Mouse (Mus musculus) gastrocnemius, adult 18-20 months (tissue): ENCODE data around the gene Desi2. TPM values are rescaled to one million over a fixed set of nuclear protein-coding genes. Genes with fewer than 3 reads are reported as not detected.
"Not testable (repeated sequence)": the region's sequence is repeated elsewhere in the genome, so short reads cannot be mapped to it uniquely, and the experiment has no call there.

ENCODE experiments used
- DNase-seq: peaks from one replicate; pipeline ENCODE4 v3.0.0; 2021; ENCODE audit warnings: low spot score
- long read RNA-seq, 2 experiments: library from polyadenylated mRNA; stranded (forward); transcript quantifications; one replicate each; pipeline ENCODE4 v2.0.0; 2021
- total RNA-seq, 2 experiments: library from RNA; stranded (reverse); gene quantifications; 2 replicates each; pipeline ENCODE4 v1.2.3; 2021

Gene Desi2
- total RNA-seq, result 10 to 100 TPM; 33.8 to 36.0 TPM
- long read RNA-seq, experiment 1, full-length matches to known transcripts, result 93 of 117 reads
- long read RNA-seq, experiment 1, partial matches to known transcripts, result 11 of 117 reads
- long read RNA-seq, experiment 1, other reads (novel, unspliced or antisense), result 13 of 117 reads
- long read RNA-seq, experiment 2, full-length matches to known transcripts, result 65 of 86 reads
- long read RNA-seq, experiment 2, partial matches to known transcripts, result 2 of 86 reads
- long read RNA-seq, experiment 2, other reads (novel, unspliced or antisense), result 19 of 86 reads

DNA sequence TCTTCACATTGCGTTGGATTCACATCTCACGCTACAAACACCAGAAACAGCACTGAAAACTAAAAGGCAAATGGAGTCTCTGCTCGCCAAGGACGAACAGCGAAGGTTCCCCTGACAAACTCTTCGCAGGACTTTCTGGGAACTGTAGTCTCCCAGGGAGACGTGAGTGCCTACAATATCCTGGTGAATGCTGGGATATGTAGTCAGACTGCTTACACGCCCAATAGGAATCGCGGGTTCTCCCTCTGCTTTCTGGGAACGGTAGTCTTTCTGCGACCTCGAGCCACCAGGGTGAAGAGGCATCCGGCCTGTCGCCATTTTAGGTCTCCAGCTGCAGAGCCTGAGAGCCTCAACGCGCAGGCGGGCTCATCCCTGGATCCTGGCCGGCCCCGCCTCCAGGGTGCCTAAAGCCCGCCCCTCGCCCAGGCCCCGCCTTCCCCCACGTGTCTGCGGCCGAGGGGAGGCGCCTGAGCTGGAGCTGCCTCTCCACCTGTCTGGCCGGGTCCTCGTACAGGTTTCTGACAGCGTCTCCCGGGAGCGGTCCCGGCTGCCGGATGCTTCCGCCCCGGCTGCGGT, at the start of gene Desi2:
Gene Desi2 (plus strand): TSS at position 202 of the 576 bp plus-strand sequence.
- peak; percentile 97 for DNase-seq

DNA sequence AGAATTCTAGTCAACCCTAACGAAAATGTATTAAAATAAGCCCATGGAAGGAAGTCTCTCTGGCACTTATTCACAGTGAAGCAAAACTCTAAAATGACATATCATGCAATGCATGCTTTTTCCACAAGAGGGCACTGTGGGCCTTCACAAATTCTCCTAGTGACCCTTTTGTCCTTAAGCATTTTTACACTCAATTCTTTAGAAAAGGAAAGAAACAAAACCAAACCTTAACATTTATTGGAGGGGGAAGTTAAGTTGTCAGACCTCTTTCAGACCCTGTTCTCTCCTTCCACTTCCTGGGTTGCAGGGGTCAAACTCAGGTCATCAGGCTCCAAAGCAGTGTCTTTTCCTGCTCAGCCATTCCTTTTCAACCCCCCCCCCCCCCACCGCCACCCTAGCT, 40.7 kb upstream of the Desi2 start:
- DNase-seq, result peak; percentile 36

DNA sequence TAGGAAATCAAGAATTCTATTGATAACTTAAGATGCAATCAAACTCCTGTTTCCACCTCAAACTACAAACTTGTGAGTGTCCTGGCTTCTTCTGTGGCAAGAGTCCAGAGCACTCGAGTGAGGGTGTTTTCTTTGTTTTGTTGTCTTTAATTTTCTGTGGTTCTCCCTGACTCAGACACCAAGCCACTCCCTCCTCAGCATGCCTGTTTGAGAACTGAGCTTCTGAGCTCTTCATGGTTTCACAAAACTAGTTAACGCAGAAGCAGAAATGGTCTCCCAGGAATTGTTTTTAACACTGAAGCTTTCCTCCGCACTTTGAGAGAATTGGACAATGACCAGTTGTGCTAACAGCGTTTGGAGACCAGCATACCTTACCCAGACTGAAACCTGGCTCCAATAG, 40.3 kb upstream of the Desi2 start:
- DNase-seq, result not testable (repeated sequence)

- no peak for DNase-seq
These were observed 5.0 kb upstream of the Desi2 start for GRCm38 (mm10) chr1:178182251-178182650.

GRCm38 (mm10) chr1:178185591-178185990, 1.6 kb upstream of the Desi2 start:
- no peak for DNase-seq

DNA sequence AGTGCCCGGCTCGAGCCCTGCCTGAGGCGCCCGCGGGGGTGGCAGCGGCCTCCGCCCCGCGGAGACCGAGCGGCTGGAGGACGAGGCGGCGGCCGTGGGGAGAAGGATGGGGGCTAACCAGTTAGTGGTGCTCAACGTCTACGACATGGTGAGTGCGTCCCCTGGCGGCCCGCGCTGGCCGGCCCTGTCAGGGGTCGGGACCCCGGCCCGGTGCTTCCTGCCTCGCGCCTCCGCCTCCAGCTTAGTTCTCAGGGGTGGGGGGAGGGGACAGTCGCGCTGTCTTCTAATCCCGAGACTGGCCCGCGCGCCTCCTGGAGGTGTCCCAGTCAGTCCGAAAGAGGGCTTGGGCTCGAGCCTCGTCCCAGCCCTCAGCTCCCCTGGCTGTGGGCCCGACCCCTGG, 593 bp downstream of the Desi2 start:
- DNase-seq, result not testable (repeated sequence)

DNA sequence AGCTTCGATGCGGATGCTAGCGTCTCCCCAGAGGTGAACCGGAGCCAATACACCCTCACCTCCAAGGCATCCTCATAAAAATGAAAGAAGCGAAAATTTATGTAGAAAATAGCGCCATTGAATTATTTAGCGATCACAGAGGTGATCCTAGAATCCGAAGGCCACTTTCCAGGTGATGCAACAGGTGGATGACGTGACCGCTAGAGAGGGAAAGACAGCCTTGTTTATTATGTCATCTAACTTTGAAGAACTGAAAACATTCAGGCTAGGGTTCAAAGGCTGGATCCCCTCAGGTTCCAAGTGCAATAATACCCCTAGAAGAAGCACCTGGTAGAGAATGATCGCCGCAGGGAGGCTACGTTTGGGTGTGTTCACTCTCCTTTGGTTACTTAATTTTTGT, 1.2 kb downstream of the Desi2 start:
- no peak for DNase-seq

GRCm38 (mm10) chr1:178205701-178206325, 18.6 kb downstream of the Desi2 start:
- peak; percentile 20 for DNase-seq

- DNase-seq, result not testable (repeated sequence)
These were observed 20.6 kb downstream of the Desi2 start for GRCm38 (mm10) chr1:178207856-178208255.

DNA sequence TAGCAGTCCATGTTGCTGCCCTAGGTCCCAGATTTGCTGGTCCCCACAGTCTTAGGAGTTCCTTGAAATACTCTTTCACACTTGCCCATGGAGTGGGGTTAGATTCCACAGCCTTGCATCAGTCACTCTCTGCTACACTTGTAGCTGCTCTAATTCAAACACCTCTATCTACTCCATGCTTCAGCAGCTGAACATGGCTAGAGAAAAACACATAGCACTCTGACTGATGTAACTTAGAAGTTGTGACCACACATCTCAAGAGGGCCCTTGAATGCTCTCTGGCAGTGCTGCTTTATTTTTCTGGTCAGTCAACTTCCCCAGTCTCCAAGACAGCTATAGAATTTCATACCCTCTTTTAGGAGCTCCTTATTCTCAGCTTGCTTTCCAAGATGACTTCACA, 22.7 kb downstream of the Desi2 start:
- peak; percentile 22 for DNase-seq

- DNase-seq, result no peak
These were observed 29.9 kb downstream of the Desi2 start for GRCm38 (mm10) chr1:178217157-178217556.

GRCm38 (mm10) chr1:178218305-178218704, 31.1 kb downstream of the Desi2 start:
- DNase-seq, result no peak

DNA sequence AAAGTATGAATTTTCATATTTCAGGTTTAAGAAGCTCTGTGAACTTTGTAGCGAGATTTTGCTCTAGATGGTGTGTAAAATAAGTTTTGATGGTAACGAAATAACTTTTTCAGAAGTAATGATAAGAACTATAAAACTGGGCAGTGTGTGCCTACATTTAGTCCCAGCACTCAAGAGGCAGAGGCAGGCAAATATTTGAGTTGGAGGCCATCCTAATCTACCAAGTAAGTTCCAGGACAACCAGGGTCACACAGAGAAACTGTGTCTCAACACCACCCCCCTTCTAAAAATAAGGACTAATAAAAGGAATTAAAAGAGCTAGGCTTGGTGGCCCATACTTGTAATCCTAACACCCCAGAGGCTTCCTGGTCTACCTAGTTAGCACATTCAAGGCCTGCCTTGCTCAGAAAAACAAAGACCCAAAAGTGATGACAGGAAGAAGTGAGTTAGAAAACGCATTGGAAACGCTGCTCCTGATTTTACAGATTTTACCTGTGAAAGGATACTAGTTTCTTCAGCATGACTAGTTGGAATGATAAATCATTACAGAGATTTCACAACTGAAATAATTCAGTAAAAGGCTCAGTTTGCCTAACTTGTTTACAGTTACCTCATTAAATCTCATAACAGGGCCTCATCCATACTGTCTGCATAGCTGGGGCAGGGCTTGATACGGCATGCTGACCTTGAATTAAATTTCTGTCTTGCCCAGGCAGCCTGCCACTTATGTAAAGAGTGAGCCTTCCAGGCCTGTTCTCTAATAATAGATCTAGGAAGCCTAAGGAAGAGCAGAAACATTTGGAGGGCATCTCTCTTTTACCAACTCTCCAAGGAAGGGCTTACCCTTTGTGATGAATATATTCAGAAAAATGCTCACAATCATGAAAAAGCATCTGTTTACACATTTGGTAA, 32.2 kb downstream of the Desi2 start:
- DNase-seq, result peak; percentile 56

DNA sequence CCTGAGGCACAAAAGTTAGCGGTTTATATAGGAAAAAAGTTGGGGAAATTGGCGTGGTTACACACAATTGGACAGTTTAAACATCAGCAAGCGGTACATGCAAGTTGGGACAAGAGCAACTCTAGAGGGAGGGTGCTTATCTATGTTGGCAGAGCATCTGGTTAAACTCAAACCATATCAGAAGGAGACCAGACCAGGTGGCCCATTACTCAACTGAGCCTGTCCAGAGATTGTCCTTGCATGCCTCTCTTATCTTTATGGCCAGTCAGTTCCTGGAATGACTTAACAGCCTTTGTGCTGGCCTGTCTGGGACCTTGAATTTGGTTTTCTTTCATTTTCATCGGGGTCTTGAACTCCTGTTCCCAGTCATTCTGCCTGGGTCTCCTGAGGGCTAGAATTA, 41.7 kb downstream of the Desi2 start:
- DNase-seq, result not testable (repeated sequence)

GRCm38 (mm10) chr1:178234109-178234508, 46.9 kb downstream of the Desi2 start:
- DNase-seq, result no peak

GRCm38 (mm10) chr1:178235919-178236466, 48.8 kb downstream of the Desi2 start:
- DNase-seq, result no peak

DNA sequence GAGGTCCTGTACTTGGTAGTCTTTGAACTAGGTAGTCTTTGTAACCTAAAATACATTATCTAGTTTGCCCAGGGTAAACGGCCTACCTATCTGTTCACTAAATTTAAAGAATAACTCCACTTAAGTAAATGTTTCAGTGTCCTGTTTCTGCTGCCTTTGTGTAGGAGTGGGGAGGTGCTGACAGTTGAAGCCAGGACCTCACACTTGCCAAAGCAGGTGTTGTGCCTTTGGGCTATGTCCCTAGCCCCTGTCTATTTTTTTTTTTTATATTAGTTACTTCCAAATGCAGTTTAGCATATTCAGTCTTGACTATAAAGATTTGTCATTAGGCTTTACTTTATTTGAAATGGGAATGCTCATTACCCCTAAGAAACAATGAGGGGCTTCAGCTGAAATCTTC, 51.5 kb downstream of the Desi2 start:
- DNase-seq, result no peak

GRCm38 (mm10) chr1:178241884-178242508, 54.8 kb downstream of the Desi2 start:
- no peak for DNase-seq

GRCm38 (mm10) chr1:178248107-178248820, 61.0 kb downstream of the Desi2 start:
- no peak for DNase-seq

DNA sequence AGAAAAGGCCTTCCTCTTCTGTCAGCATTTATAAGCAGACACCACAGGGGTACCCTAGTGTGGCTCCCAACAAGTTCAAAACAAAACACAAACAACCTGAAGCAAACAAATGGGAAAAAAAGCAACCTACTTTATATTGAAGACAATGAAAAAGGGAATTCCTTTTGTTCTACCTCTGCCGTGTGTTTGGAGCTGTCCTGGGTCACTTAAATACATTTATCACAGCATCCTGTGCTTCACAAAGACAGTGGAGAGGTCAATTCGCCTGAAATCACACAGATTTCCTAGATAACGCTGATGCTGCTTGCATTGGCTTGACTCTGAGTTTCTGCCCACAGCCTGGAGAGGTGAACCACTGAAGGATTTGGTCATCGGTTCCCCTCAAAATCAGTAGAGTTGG, 67.4 kb downstream of the Desi2 start:
- DNase-seq, result no peak
